Mouse (Mus musculus): ENCODE data around the gene Ppp4r3a. TPM values are rescaled to one million over a fixed set of nuclear protein-coding genes. Genes with fewer than 3 reads are reported as not detected.

Gene Ppp4r3a
- polyA plus RNA-seq, 1 experiment from 2014 or later = 31.7 TPM

- no peak for ATAC-seq (ENCODE audit: low FRiP score, low TSS enrichment)
- no peak overlapping the region for H3K4me2 ChIP-seq (replicated peaks; ENCODE audit: low read depth, low read length)
- peaks cover 79% of the 10 kb centered on the region for H3K4me1 ChIP-seq (ENCODE audit: insufficient read depth, low read length)
- no peaks in the 10 kb centered on the region for H3K27me3 ChIP-seq (ENCODE audit: insufficient read depth, low read length)
- H3K4me3 ChIP-seq (ENCODE audit: low read length) = no peak overlapping the region
- no peak overlapping the region for H3K9ac ChIP-seq (replicated peaks; ENCODE audit: low read length)
- 35% methylated on average over 16 of the region's 16 CpGs for WGBS
- no peaks in the 10 kb centered on the region for H3K36me3 ChIP-seq (ENCODE audit: insufficient read depth, low read length)
- no peak overlapping the region for H3K27ac ChIP-seq (ENCODE audit: low read length)
- no peaks in the 10 kb centered on the region for H3K9me3 ChIP-seq (ENCODE audit: low read length)
Observed at GRCm38 (mm10) chr12:100995607-100996377, 87.7 kb downstream of the Ppp4r3a start.

GRCm38 (mm10) chr12:100994140-100995015 is 89.1 kb downstream of the Ppp4r3a start:
- no peak for ATAC-seq (ENCODE audit: low FRiP score, low TSS enrichment)
- Histone ChIP-seq H3K9me3 (ENCODE audit: low read length) (no peaks in the 10 kb centered on the region), H3K9ac (replicated peaks; ENCODE audit: low read length) (no peak overlapping the region), H3K4me1 (ENCODE audit: insufficient read depth, low read length) (peaks cover 76% of the 10 kb centered on the region), H3K36me3 (ENCODE audit: insufficient read depth, low read length) (no peaks in the 10 kb centered on the region), H3K4me2 (replicated peaks; ENCODE audit: low read depth, low read length) (no peak overlapping the region), H3K4me3 (ENCODE audit: low read length) (no peak overlapping the region), H3K27ac (ENCODE audit: low read length) (no peak overlapping the region), H3K27me3 (ENCODE audit: insufficient read depth, low read length) (no peaks in the 10 kb centered on the region)
- 81% methylated on average over 3 of the region's 3 CpGs for WGBS

- no peak overlapping the region for H3K4me2 ChIP-seq (replicated peaks; ENCODE audit: low read depth, low read length)
- 26% methylated on average over 3 of the region's 3 CpGs for WGBS
- H3K9me3 ChIP-seq (ENCODE audit: low read length) = no peaks in the 10 kb centered on the region
- peaks cover 64% of the 10 kb centered on the region for H3K4me1 ChIP-seq (ENCODE audit: insufficient read depth, low read length)
- no peak overlapping the region for H3K9ac ChIP-seq (replicated peaks; ENCODE audit: low read length)
- no peak for ATAC-seq (ENCODE audit: low FRiP score, low TSS enrichment)
- no peaks in the 10 kb centered on the region for H3K27me3 ChIP-seq (ENCODE audit: insufficient read depth, low read length)
- H3K4me3 ChIP-seq (ENCODE audit: low read length) = no peak overlapping the region
- no peak overlapping the region for H3K27ac ChIP-seq (ENCODE audit: low read length)
- H3K36me3 ChIP-seq (ENCODE audit: insufficient read depth, low read length) = no peaks in the 10 kb centered on the region
Observed at GRCm38 (mm10) chr12:100993146-100993545, 90.4 kb downstream of the Ppp4r3a start.

DNA sequence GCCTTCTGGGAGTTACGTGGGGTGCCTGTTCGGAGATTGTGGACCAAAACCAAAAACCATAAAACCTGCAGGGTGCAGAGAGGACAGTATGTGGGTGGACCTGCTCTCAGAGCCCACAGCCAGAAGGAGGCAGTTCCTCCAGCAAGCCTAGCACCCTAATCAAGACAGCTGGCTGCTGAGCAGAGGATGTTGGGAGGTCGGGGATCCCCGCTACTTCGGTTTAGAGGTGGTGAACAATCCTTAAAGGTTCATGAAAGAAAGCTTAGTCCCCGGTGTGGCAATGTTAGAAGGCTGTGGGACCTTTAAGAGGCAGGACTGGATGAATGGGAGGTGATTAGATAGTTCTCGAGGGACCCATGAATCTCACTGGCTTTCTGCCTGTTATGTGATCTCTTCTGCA is 91.0 kb downstream of the Ppp4r3a start:
- no peak overlapping the region for H3K4me3 ChIP-seq (ENCODE audit: low read length)
- no peak overlapping the region for H3K9ac ChIP-seq (replicated peaks; ENCODE audit: low read length)
- no peaks in the 10 kb centered on the region for H3K9me3 ChIP-seq (ENCODE audit: low read length)
- no peaks in the 10 kb centered on the region for H3K36me3 ChIP-seq (ENCODE audit: insufficient read depth, low read length)
- 65% methylated on average over 7 of the region's 7 CpGs for WGBS
- no peak overlapping the region for H3K27ac ChIP-seq (ENCODE audit: low read length)
- H3K4me2 ChIP-seq (replicated peaks; ENCODE audit: low read depth, low read length) = no peak overlapping the region
- no peak for ATAC-seq (ENCODE audit: low FRiP score, low TSS enrichment)
- peaks cover 59% of the 10 kb centered on the region for H3K4me1 ChIP-seq (ENCODE audit: insufficient read depth, low read length)
- H3K27me3 ChIP-seq (ENCODE audit: insufficient read depth, low read length) = no peaks in the 10 kb centered on the region

DNA sequence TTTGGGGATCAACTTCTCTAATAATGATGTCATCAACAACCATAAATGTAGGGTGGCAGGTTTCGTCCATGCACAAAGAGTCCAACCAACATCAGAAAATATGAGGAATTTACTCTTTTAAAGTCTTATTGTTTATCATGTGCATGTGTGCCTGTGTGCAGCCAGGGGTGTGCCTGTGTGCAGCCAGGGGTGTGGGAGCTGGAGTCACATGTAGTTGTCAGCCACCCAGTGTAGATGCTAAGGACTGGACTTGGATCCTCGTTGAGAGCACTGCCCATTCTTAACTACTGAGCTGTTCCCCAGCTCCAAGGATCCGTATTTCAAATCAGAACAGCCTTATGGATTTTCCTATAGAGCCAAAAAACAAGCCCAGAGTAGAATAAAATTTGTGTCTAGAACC is 92.4 kb downstream of the Ppp4r3a start:
- Histone ChIP-seq H3K9ac (replicated peaks; ENCODE audit: low read length) (no peak overlapping the region), H3K9me3 (ENCODE audit: low read length) (no peaks in the 10 kb centered on the region), H3K27me3 (ENCODE audit: insufficient read depth, low read length) (no peaks in the 10 kb centered on the region), H3K4me1 (ENCODE audit: insufficient read depth, low read length) (peaks cover 49% of the 10 kb centered on the region), H3K4me2 (replicated peaks; ENCODE audit: low read depth, low read length) (no peak overlapping the region), H3K27ac (ENCODE audit: low read length) (peak overlapping the region; percentile 47; the same call in 1 of the 2 replicates), H3K4me3 (ENCODE audit: low read length) (no peak overlapping the region), H3K36me3 (ENCODE audit: insufficient read depth, low read length) (no peaks in the 10 kb centered on the region)
- 60% methylated on average over 3 of the region's 3 CpGs for WGBS
- no peak for ATAC-seq (ENCODE audit: low FRiP score, low TSS enrichment)

- Histone ChIP-seq H3K4me1 (ENCODE audit: insufficient read depth, low read length) (peaks cover 40% of the 10 kb centered on the region), H3K36me3 (ENCODE audit: insufficient read depth, low read length) (no peaks in the 10 kb centered on the region), H3K4me3 (ENCODE audit: low read length) (no peak overlapping the region), H3K9me3 (ENCODE audit: low read length) (no peaks in the 10 kb centered on the region), H3K9ac (replicated peaks; ENCODE audit: low read length) (no peak overlapping the region), H3K4me2 (replicated peaks; ENCODE audit: low read depth, low read length) (no peak overlapping the region), H3K27ac (ENCODE audit: low read length) (peak overlapping the region; percentile 47), H3K27me3 (ENCODE audit: insufficient read depth, low read length) (no peaks in the 10 kb centered on the region)
- peak; percentile 55 for ATAC-seq (ENCODE audit: low FRiP score, low TSS enrichment)
- WGBS = 12% methylated on average over 12 of the region's 12 CpGs
Observed at GRCm38 (mm10) chr12:100990291-100990690, 93.2 kb downstream of the Ppp4r3a start.

DNA sequence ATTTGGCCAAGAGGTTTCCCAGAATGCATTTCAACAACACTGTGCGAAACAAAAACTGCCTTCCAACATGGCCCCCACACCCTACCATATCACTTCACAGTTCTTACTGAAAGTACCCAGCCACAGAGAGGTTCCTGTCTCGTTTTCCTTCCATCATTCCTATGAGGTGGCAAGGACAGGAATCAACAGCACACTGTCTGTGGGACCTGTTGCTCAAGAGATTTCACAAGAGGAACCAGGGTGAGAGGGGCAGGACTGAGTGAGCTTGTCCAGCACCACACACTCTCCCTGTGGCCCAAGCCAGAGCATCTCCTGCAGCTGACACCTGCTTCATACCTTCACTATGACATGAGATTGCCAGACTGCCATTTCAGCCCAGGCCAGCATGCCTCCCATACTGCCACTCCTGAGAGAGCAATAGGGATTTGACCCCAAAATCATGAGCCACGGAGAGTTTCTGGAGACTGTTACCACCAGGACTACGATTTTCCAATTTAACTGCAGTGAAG is 93.7 kb downstream of the Ppp4r3a start:
- Histone ChIP-seq H3K27ac (ENCODE audit: low read length) (no peak overlapping the region), H3K9me3 (ENCODE audit: low read length) (no peaks in the 10 kb centered on the region), H3K9ac (replicated peaks; ENCODE audit: low read length) (no peak overlapping the region), H3K4me3 (ENCODE audit: low read length) (no peak overlapping the region), H3K4me2 (replicated peaks; ENCODE audit: low read depth, low read length) (no peak overlapping the region), H3K36me3 (ENCODE audit: insufficient read depth, low read length) (no peaks in the 10 kb centered on the region), H3K27me3 (ENCODE audit: insufficient read depth, low read length) (no peaks in the 10 kb centered on the region), H3K4me1 (ENCODE audit: insufficient read depth, low read length) (peaks cover 36% of the 10 kb centered on the region)
- 34% methylated on average over 4 of the region's 4 CpGs for WGBS
- ATAC-seq (ENCODE audit: low FRiP score, low TSS enrichment) = no peak

MicroRNAs encoded within 50 kb of the gene (microRNA counts, 519-probe panel; counts per million panel counts)
- microRNA mmu-miR-1190 = 1,854 counts per million, percentile 47 among the panel's probes with 10 or more counts

Small RNA genes lying within 50 kb of the gene (microRNA-seq; reads per million reads assigned to microRNA genes)
- not detected for gene Mir1190

Other genes starting within 250 kb of the Ppp4r3a start
- 0.27 and 0.75 TPM in 2 replicates for gene Gpr68, start 175.5 kb downstream of the Ppp4r3a start, polyA plus RNA-seq (2015; fragmentation: Nextera tagmentation; extraction: Ambion mirVana)
- gene Ccdc88c, start 54.6 kb downstream of the Ppp4r3a start, polyA plus RNA-seq (2015; fragmentation: Nextera tagmentation; extraction: Ambion mirVana) = 12.0 and 14.3 TPM in 2 replicates

Data from kidney, embryonic 16.5 days (tissue).